Mouse (Mus musculus) midbrain, postnatal 0 days (tissue): ENCODE results near the gene Apba2. TPM values are rescaled to one million over a fixed set of nuclear protein-coding genes. Genes with fewer than 3 reads are reported as not detected.

ENCODE experiments used
- ATAC-seq: fragments of 200-750 bp; cut with Nextera tagmentation; 2 replicates; pipeline ENCODE4 v1.8.0; 2017; ENCODE audit warnings: moderate number of reproducible peaks, mild to moderate bottlenecking, moderate TSS enrichment, moderate library complexity; ENCODE audit not compliant: low FRiP score
- DNase-seq: peaks from one replicate; pipeline ENCODE4 v3.0.0-alpha.2; 2015; ENCODE audit warnings: low spot score
- H3K27ac ChIP-seq: fragments of 300-500 bp; sonication (generic); 2 replicates; pipeline ENCODE4 v1.5.1; 2014; ENCODE audit warnings: low read depth, mild to moderate bottlenecking, low read length, mixed read lengths
- H3K27me3 ChIP-seq: fragments of 300-500 bp; sonication (generic); 2 replicates; pipeline ENCODE4 v1.6.1; 2014; ENCODE audit warnings: low read length, control low read depth, mixed read lengths; ENCODE audit not compliant: insufficient read depth
- H3K36me3 ChIP-seq: fragments of 300-500 bp; sonication (generic); 2 replicates; pipeline ENCODE4 v1.6.1; 2014; ENCODE audit warnings: low read length, control low read depth, mixed read lengths; ENCODE audit not compliant: insufficient read depth
- H3K4me1 ChIP-seq: fragments of 300-500 bp; sonication (generic); 2 replicates; pipeline ENCODE4 v1.6.1; 2014; ENCODE audit warnings: mild to moderate bottlenecking, control low read depth, antibody characterized with exemption, low read length, mixed read lengths; ENCODE audit not compliant: insufficient read depth
- H3K4me2 ChIP-seq: fragments of 300-500 bp; sonication (generic); 2 replicates; pipeline ENCODE4 v1.6.1; 2014; ENCODE audit warnings: low read depth, mild to moderate bottlenecking, low read length, mixed read lengths; ENCODE audit not compliant: poor library complexity, severe bottlenecking
- H3K4me3 ChIP-seq: fragments of 300-500 bp; sonication (generic); 2 replicates; pipeline ENCODE4 v1.5.1; 2014; ENCODE audit warnings: low read depth, mild to moderate bottlenecking, low read length, moderate library complexity
- H3K9ac ChIP-seq: fragments of 300-500 bp; sonication (generic); replicated peaks from 2 replicates; pipeline ENCODE4 v1.6.1; 2014; ENCODE audit warnings: mild to moderate bottlenecking, low read length, moderate library complexity, mixed read lengths; ENCODE audit not compliant: poor library complexity, severe bottlenecking
- H3K9me3 ChIP-seq: fragments of 300-500 bp; sonication (generic); 2 replicates; pipeline ENCODE4 v1.6.1; 2016; ENCODE audit warnings: low read length, control low read depth
- CTCF ChIP-seq: IDR thresholded peaks from 2 replicates; pipeline ENCODE4 v1.5.1; 2016; ENCODE audit warnings: antibody characterized with exemption, mild to moderate bottlenecking
- WGBS: fragments of 180-500 bp; shearing (Covaris S2); extraction: QIAGEN DNeasy Blood & Tissue Kit; methylation state at CpG from one replicate; pipeline ENCODE4 v1.1.7; 2014; 5-methylcytosine and 5-hydroxymethylcytosine counted together
- polyA plus RNA-seq: library from polyadenylated mRNA; unstranded; fragments of >200 nt; fragmentation: Nextera tagmentation; extraction: Ambion mirVana; gene quantifications from 2 replicates; pipeline ENCODE4 v1.2.1, GENCODE M21; 2015
- total RNA-seq: library from RNA; depleted of rRNA; stranded (reverse); fragments of >200 nt; gene quantifications from 2 replicates; pipeline ENCODE4 v1.2.3, GENCODE M21; 2014; rRNA removed

Gene Apba2
- total RNA-seq = 374 and 379 TPM in 2 replicates
- 185 and 199 TPM in 2 replicates for polyA plus RNA-seq

DNA sequence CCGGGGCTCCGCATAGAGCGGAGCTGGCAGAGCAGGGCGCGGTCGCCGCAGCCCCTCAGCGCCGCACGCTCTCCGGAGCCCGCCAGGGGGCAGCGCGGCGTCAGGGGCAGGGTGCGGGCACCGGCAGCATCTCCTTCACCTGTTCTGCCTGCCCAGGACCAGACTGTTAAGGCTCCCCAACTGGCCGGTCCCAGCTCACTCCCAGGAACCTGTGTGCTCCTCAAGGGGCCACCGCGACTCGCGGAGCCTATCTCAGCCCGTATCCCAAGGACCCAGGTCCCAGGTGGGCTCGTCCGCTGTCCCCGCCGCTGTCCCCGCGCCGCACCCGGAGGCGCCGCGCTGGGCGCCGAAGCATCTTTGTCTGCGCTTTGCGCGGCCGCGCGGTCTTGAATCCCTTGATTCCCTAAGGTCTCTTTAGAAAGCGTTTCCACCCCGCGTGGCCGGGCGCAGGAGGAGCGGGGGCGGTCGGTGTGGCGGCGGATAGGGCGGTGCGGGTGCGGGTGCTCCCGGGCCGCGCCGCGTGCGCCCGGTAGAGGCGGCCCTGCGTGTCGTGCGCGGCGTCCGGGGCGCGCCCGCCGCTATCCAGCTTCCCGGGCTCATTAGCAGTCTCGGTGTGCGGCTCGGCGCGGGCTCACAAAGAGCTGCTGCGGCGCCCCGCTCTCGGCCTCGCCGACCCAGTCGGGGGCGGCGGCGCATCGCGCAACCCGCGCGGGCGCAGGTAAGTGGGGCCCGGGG is at the start of gene Apba2:
TSS of gene Apba2 (plus strand) at position 171 of the 735 bp plus-strand sequence.
- under 1% methylated on average over 77 of the region's 96 CpGs for WGBS
- peak; percentile 80 for TF ChIP-seq CTCF
- no peaks in the 10 kb centered on the region for H3K36me3 ChIP-seq
- peak within 1 kb of the TSS; percentile 96 for H3K27ac ChIP-seq
- H3K9ac ChIP-seq = peak within 1 kb of the TSS; percentile 97
- peak within 1 kb of the TSS; percentile 74 for H3K4me2 ChIP-seq
- H3K27me3 ChIP-seq = no peaks in the 10 kb centered on the region
- peak; percentile 91 for ATAC-seq
- H3K4me1 ChIP-seq = peaks cover 24% of the 10 kb centered on the region
- no peaks in the 10 kb centered on the region for H3K9me3 ChIP-seq
- peak within 1 kb of the TSS; percentile 86 for H3K4me3 ChIP-seq
- peak; percentile 77 for DNase-seq

DNA sequence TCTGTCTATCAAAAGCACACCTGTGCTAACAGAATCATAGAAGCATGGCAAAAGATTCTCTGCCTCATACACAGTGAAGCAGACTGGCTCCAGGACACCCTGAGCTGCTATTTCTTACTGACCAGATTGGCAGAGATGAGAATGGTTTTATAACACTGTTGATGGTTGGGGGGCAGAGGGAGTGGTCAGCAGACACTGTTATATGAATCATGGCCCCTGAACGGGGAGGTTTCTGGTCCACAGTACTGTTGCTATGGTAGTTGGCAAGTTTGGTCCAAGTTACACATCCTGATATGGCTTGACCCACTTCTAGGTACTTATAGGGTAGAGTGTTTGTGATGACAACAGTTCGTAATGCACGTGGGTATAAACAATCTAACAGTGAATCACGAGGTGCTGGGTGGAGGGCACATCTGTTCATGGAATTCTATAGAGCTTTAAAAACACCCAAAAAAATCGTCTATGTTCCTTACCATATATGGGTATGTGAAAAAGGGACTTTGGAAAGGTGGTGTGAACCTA is 49.6 kb upstream of the Apba2 start:
- Histone ChIP-seq H3K4me3 (no peak overlapping the region), H3K4me1 (no peaks in the 10 kb centered on the region), H3K9me3 (no peaks in the 10 kb centered on the region), H3K9ac (no peak overlapping the region), H3K27me3 (no peaks in the 10 kb centered on the region), H3K27ac (no peak overlapping the region), H3K4me2 (no peak overlapping the region), H3K36me3 (no peaks in the 10 kb centered on the region)
- ATAC-seq (no peak), DNase-seq (peak; percentile 23)
- TF ChIP-seq CTCF = no peak
- 87% methylated on average over 5 of the region's 5 CpGs for WGBS

- Histone ChIP-seq H3K27me3 (no peaks in the 10 kb centered on the region), H3K4me3 (no peak overlapping the region), H3K4me2 (no peak overlapping the region), H3K4me1 (no peaks in the 10 kb centered on the region), H3K9me3 (no peaks in the 10 kb centered on the region), H3K9ac (no peak overlapping the region), H3K36me3 (no peaks in the 10 kb centered on the region), H3K27ac (no peak overlapping the region)
- DNase-seq (peak; percentile 61), ATAC-seq (no peak)
- 74% methylated on average over 4 of the region's 4 CpGs for WGBS
- no peak for TF ChIP-seq CTCF
Measured at GRCm38 (mm10) chr7:64452471-64453222, 48.9 kb upstream of the Apba2 start.

GRCm38 (mm10) chr7:64456176-64456575 is 45.3 kb upstream of the Apba2 start:
- no peak overlapping the region for H3K9ac ChIP-seq
- no peaks in the 10 kb centered on the region for H3K36me3 ChIP-seq
- H3K4me2 ChIP-seq = no peak overlapping the region
- WGBS = 78% methylated on average over 4 of the region's 4 CpGs
- H3K9me3 ChIP-seq = no peaks in the 10 kb centered on the region
- TF ChIP-seq CTCF = no peak
- no peak overlapping the region for H3K4me3 ChIP-seq
- ATAC-seq (no peak), DNase-seq (peak; percentile 46)
- no peak overlapping the region for H3K27ac ChIP-seq
- H3K27me3 ChIP-seq = no peaks in the 10 kb centered on the region
- no peaks in the 10 kb centered on the region for H3K4me1 ChIP-seq

GRCm38 (mm10) chr7:64456676-64457075 is 44.8 kb upstream of the Apba2 start:
- TF ChIP-seq CTCF = no peak
- WGBS = 56% methylated on average over 3 of the region's 3 CpGs
- peak; percentile 68 for DNase-seq
- no peak overlapping the region for H3K27ac ChIP-seq
- H3K4me3 ChIP-seq = no peak overlapping the region
- ATAC-seq = no peak
- H3K27me3 ChIP-seq = no peaks in the 10 kb centered on the region
- H3K9me3 ChIP-seq = no peaks in the 10 kb centered on the region
- no peaks in the 10 kb centered on the region for H3K4me1 ChIP-seq
- no peaks in the 10 kb centered on the region for H3K36me3 ChIP-seq
- no peak overlapping the region for H3K4me2 ChIP-seq
- H3K9ac ChIP-seq = no peak overlapping the region

DNA sequence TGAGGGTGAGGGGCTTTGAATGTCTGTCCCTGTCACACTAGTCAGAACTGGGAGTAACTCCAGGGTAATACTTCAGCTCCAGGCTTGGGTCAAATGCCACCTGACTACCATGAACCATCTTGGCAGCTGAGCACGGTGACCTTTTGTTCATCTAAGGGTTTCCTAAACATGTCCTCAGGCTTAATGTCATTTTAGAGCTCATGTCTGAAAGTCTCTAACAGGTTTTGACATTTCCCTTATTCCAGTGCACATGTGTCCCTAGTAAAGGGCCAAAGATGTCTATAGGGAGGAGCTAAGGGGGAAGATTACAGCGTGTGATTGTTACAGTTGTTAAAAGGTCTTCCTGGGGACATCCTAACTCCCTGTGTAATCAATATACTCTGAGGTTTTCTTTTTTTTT is 43.7 kb upstream of the Apba2 start:
- no peaks in the 10 kb centered on the region for H3K4me1 ChIP-seq
- TF ChIP-seq CTCF = no peak
- no peak overlapping the region for H3K4me3 ChIP-seq
- H3K4me2 ChIP-seq = no peak overlapping the region
- 72% methylated on average over 2 of the region's 2 CpGs for WGBS
- H3K9me3 ChIP-seq = no peaks in the 10 kb centered on the region
- ATAC-seq = no peak
- no peak for DNase-seq
- H3K9ac ChIP-seq = no peak overlapping the region
- no peaks in the 10 kb centered on the region for H3K27me3 ChIP-seq
- no peak overlapping the region for H3K27ac ChIP-seq
- H3K36me3 ChIP-seq = no peaks in the 10 kb centered on the region
